Mouse (Mus musculus): ENCODE measurements around the gene Crebrf. TPM values are rescaled to one million over a fixed set of nuclear protein-coding genes. Genes with fewer than 3 reads are reported as not detected.

Crebrf gene
- polyA plus RNA-seq, 1 experiment from 2014 or later: 5.9 TPM

GRCm38 (mm10) chr17:26816810-26817209 lies 101.4 kb downstream of the Crebrf start:
- H3K4me2 ChIP-seq (ENCODE audit: low read depth, low read length): no peak overlapping the region
- WGBS: 75% methylated on average over 6 of the region's 6 CpGs

GRCm38 (mm10) chr17:26817776-26818175 lies 102.3 kb downstream of the Crebrf start:
- no peak overlapping the region for H3K4me2 ChIP-seq (ENCODE audit: low read depth, low read length)

More at GRCm38 (mm10) chr17:26816810-26817209, 101.4 kb downstream of the Crebrf start:
- no peak overlapping the region for H3K27ac ChIP-seq (ENCODE audit: low read length)
- H3K4me1 ChIP-seq (ENCODE audit: control insufficient read depth, insufficient read depth, low read length): peaks cover 7% of the 10 kb centered on the region
- H3K9ac ChIP-seq (ENCODE audit: low read length): no peak overlapping the region
- H3K27me3 ChIP-seq (ENCODE audit: control insufficient read depth, insufficient read depth, low read length): peaks cover 2% of the 10 kb centered on the region; the same call in 1 of the 2 replicates
- H3K9me3 ChIP-seq (replicated peaks; ENCODE audit: control insufficient read depth, low read length): no peaks in the 10 kb centered on the region
- H3K36me3 ChIP-seq (ENCODE audit: control insufficient read depth, insufficient read depth): no peaks in the 10 kb centered on the region
- no peak for ATAC-seq (replicated peaks; ENCODE audit: extremely low read depth, insufficient read depth, low FRiP score)
- H3K4me3 ChIP-seq (ENCODE audit: low read length): no peak overlapping the region

GRCm38 (mm10) chr17:26826131-26826530 lies 110.7 kb downstream of the Crebrf start:
- Histone ChIP-seq H3K9me3 (replicated peaks; ENCODE audit: control insufficient read depth, low read length) (peaks cover 6% of the 10 kb centered on the region), H3K27me3 (ENCODE audit: control insufficient read depth, insufficient read depth, low read length) (no peaks in the 10 kb centered on the region), H3K27ac (ENCODE audit: low read length) (no peak overlapping the region), H3K4me3 (ENCODE audit: low read length) (no peak overlapping the region), H3K9ac (ENCODE audit: low read length) (no peak overlapping the region), H3K4me2 (ENCODE audit: low read depth, low read length) (no peak overlapping the region), H3K4me1 (ENCODE audit: control insufficient read depth, insufficient read depth, low read length) (no peaks in the 10 kb centered on the region), H3K36me3 (ENCODE audit: control insufficient read depth, insufficient read depth) (peaks cover 10% of the 10 kb centered on the region)
- WGBS: 60% methylated on average over 16 of the region's 17 CpGs
- ATAC-seq (replicated peaks; ENCODE audit: extremely low read depth, insufficient read depth, low FRiP score): no peak

More at GRCm38 (mm10) chr17:26817776-26818175, 102.3 kb downstream of the Crebrf start:
- H3K27ac ChIP-seq (ENCODE audit: low read length): no peak overlapping the region
- no peak for ATAC-seq (replicated peaks; ENCODE audit: extremely low read depth, insufficient read depth, low FRiP score)
- H3K4me1 ChIP-seq (ENCODE audit: control insufficient read depth, insufficient read depth, low read length): peaks cover 7% of the 10 kb centered on the region
- no peaks in the 10 kb centered on the region for H3K36me3 ChIP-seq (ENCODE audit: control insufficient read depth, insufficient read depth)
- H3K9me3 ChIP-seq (replicated peaks; ENCODE audit: control insufficient read depth, low read length): no peaks in the 10 kb centered on the region
- peaks cover 2% of the 10 kb centered on the region; the same call in 1 of the 2 replicates for H3K27me3 ChIP-seq (ENCODE audit: control insufficient read depth, insufficient read depth, low read length)
- no peak overlapping the region for H3K9ac ChIP-seq (ENCODE audit: low read length)
- H3K4me3 ChIP-seq (ENCODE audit: low read length): no peak overlapping the region

Other genes with a start within 250 kb of the Crebrf start
- 82.7 and 84.9 TPM in 2 replicates for gene Ergic1, start 154.2 kb upstream of the Crebrf start, polyA plus RNA-seq (2015; fragmentation: Nextera tagmentation; extraction: Ambion mirVana)
- 35.5 and 35.7 TPM in 2 replicates for gene Dusp1, start 153.5 kb upstream of the Crebrf start, polyA plus RNA-seq (2015; fragmentation: Nextera tagmentation; extraction: Ambion mirVana)
- 216 and 249 TPM in 2 replicates for gene Atp6v0e, start 52.4 kb upstream of the Crebrf start, polyA plus RNA-seq (2015; fragmentation: Nextera tagmentation; extraction: Ambion mirVana)
- gene Bnip1, start 65.4 kb downstream of the Crebrf start, polyA plus RNA-seq (2015; fragmentation: Nextera tagmentation; extraction: Ambion mirVana): 56.8 and 56.9 TPM in 2 replicates
- 123 and 132 TPM in 2 replicates for gene Nkx2-5, start 129.4 kb downstream of the Crebrf start, polyA plus RNA-seq (2015; fragmentation: Nextera tagmentation; extraction: Ambion mirVana)
- 6.2 and 6.9 TPM in 2 replicates for gene Kifc5b, start 201.4 kb downstream of the Crebrf start, polyA plus RNA-seq (2015; fragmentation: Nextera tagmentation; extraction: Ambion mirVana)
- gene Phf1, start 217.4 kb downstream of the Crebrf start, polyA plus RNA-seq (2015; fragmentation: Nextera tagmentation; extraction: Ambion mirVana): 7.5 and 8.7 TPM in 2 replicates
- 163 and 169 TPM in 2 replicates for gene Cuta, start 223.9 kb downstream of the Crebrf start, polyA plus RNA-seq (2015; fragmentation: Nextera tagmentation; extraction: Ambion mirVana)
- 1.2 and 1.3 TPM in 2 replicates for gene Syngap1, start 225.6 kb downstream of the Crebrf start, polyA plus RNA-seq (2015; fragmentation: Nextera tagmentation; extraction: Ambion mirVana)